Mouse (Mus musculus) heart, adult 2 months (tissue): ENCODE measurements at regions not wholly inside any gene's neighbourhood (a gene's known extent, or its start where the extent isn't known, plus 50 kb on each side); places are given as distances from the start of the nearest gene placed in this dataset.

Experiments used
- CTCF ChIP-seq: fragments of 200-600 bp; IDR thresholded peaks from 2 replicates; pipeline ENCODE4 v1.8.1; 2022; ENCODE audit warnings: antibody characterized with exemption, mild to moderate bottlenecking, moderate library complexity
- EP300 ChIP-seq: fragments of 200-500 bp; IDR thresholded peaks from 2 replicates; pipeline ENCODE4 v1.6.1; 2011; ENCODE audit warnings: low read depth, low read length, control low read depth; ENCODE audit not compliant: insufficient read depth
- POLR2A ChIP-seq: fragments of 200-500 bp; IDR thresholded peaks from 2 replicates; pipeline ENCODE4 v1.6.1; 2011; ENCODE audit warnings: mild to moderate bottlenecking, low read depth, low read length, control low read depth; ENCODE audit not compliant: insufficient read depth

- TF ChIP-seq CTCF, result no peak
- no peak for TF ChIP-seq POLR2A
- TF ChIP-seq EP300, result no peak
Observed at GRCm38 (mm10) chr6:117279786-117280411, 111.6 kb downstream of the Cxcl12 start.
